Mouse (Mus musculus) liver, embryonic 15.5 days (tissue): ENCODE measurements around the gene Retreg3. TPM values are rescaled to one million over a fixed set of nuclear protein-coding genes. Genes with fewer than 3 reads are reported as not detected.

Experiments
- ATAC-seq: fragments of 200-750 bp; cut with Nextera tagmentation; 2 replicates; pipeline ENCODE4 v1.8.0; 2017; ENCODE audit warnings: moderate number of reproducible peaks, mild to moderate bottlenecking, moderate library complexity; ENCODE audit not compliant: insufficient read depth
- H3K27ac ChIP-seq: fragments of 300-500 bp; sonication (generic); replicated peaks from 2 replicates; pipeline ENCODE4 v1.5.1; 2015; ENCODE audit warnings: mild to moderate bottlenecking, inconsistent platforms
- H3K27me3 ChIP-seq: fragments of 300-500 bp; sonication (generic); 2 replicates; pipeline ENCODE4 v1.6.1; 2015; ENCODE audit warnings: mild to moderate bottlenecking, inconsistent platforms
- H3K36me3 ChIP-seq: fragments of 300-500 bp; sonication (generic); replicated peaks from 2 replicates; pipeline ENCODE4 v1.6.1; 2015; ENCODE audit warnings: moderate library complexity, mild to moderate bottlenecking, inconsistent platforms
- H3K4me1 ChIP-seq: fragments of 300-500 bp; sonication (generic); replicated peaks from 2 replicates; pipeline ENCODE4 v1.6.1; 2015; ENCODE audit warnings: inconsistent platforms
- H3K4me2 ChIP-seq: fragments of 300-500 bp; sonication (generic); 2 replicates; pipeline ENCODE4 v1.6.1; 2015; ENCODE audit warnings: moderate library complexity, mild to moderate bottlenecking, inconsistent platforms
- H3K4me3 ChIP-seq: fragments of 300-500 bp; sonication (generic); replicated peaks from 2 replicates; pipeline ENCODE4 v1.5.1; 2015; ENCODE audit warnings: mild to moderate bottlenecking, inconsistent platforms
- H3K9ac ChIP-seq: fragments of 300-500 bp; sonication (generic); 2 replicates; pipeline ENCODE4 v1.6.1; 2015; ENCODE audit warnings: moderate library complexity, mild to moderate bottlenecking, inconsistent platforms
- H3K9me3 ChIP-seq: fragments of 300-500 bp; sonication (generic); replicated peaks from 2 replicates; pipeline ENCODE4 v1.6.1; 2016; ENCODE audit warnings: inconsistent platforms
- WGBS: fragments of 180-500 bp; shearing (Covaris S2); methylation state at CpG from one replicate; pipeline ENCODE4 v1.1.7; 2015; ENCODE audit warnings: mixed read lengths; ENCODE audit not compliant: insufficient replicate concordance; 5-methylcytosine and 5-hydroxymethylcytosine counted together
- polyA plus RNA-seq: library from polyadenylated mRNA; unstranded; fragments of >200 nt; fragmentation: Nextera tagmentation; extraction: Ambion mirVana; gene quantifications from 2 replicates; pipeline ENCODE4 v1.2.1, GENCODE M21; 2015

Retreg3 gene
- polyA plus RNA-seq, 1 experiment from 2014 or later = 13.6 TPM

DNA sequence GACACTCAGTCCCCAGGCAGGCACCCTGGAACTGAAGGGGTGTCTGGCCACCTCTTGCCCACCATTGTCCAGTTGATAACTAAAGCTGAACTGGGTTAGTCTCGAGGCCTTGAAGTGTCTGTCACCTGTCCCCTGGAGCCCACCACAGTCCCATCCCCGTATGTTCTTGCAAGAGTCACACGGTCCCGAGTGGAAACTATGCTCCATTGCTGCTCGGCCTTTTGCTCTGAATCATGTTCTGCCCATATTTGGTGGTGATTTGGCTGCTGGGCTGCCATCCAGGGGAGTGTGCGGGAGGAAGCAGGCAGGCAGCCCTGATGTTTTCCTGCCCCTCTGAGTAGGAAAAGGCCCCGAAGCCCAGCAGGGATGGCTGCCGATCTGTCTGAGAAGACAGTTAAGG lies 59.6 kb downstream of the Retreg3 start:
- Histone ChIP-seq H3K4me3 (no peak overlapping the region), H3K27me3 (no peaks in the 10 kb centered on the region), H3K4me1 (peaks cover 80% of the 10 kb centered on the region), H3K9me3 (no peaks in the 10 kb centered on the region), H3K27ac (peak overlapping the region; percentile 38), H3K9ac (no peak overlapping the region), H3K36me3 (peaks cover 90% of the 10 kb centered on the region), H3K4me2 (no peak overlapping the region)
- ATAC-seq = no peak
- WGBS = 69% methylated on average over 8 of the region's 8 CpGs

DNA sequence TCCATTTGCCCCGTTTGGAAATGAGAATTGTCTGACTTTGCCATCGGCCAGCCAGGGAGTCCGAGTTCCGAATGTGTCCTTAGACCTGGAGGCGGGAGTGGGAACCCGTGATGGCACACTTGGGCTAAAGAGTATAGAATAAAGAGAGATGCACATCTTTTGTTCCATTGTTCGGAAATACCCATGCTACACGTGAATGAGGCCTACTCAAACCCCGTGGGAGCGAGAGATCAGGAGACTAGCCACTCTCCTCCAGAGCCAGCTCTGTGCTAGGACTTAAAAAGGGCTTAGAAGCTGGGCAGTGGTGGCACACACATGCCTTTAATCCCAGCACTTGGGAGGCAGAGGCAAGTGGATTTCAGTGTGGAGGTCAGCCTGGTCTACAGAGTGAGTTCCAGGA lies 60.2 kb downstream of the Retreg3 start:
- H3K27ac ChIP-seq = peak overlapping the region; percentile 38
- peaks cover 94% of the 10 kb centered on the region for H3K36me3 ChIP-seq
- no peak overlapping the region for H3K4me3 ChIP-seq
- H3K27me3 ChIP-seq = no peaks in the 10 kb centered on the region
- peaks cover 78% of the 10 kb centered on the region for H3K4me1 ChIP-seq
- no peak overlapping the region for H3K9ac ChIP-seq
- no peak for ATAC-seq
- 86% methylated on average over 10 of the region's 10 CpGs for WGBS
- H3K4me2 ChIP-seq = no peak overlapping the region
- no peaks in the 10 kb centered on the region for H3K9me3 ChIP-seq

DNA sequence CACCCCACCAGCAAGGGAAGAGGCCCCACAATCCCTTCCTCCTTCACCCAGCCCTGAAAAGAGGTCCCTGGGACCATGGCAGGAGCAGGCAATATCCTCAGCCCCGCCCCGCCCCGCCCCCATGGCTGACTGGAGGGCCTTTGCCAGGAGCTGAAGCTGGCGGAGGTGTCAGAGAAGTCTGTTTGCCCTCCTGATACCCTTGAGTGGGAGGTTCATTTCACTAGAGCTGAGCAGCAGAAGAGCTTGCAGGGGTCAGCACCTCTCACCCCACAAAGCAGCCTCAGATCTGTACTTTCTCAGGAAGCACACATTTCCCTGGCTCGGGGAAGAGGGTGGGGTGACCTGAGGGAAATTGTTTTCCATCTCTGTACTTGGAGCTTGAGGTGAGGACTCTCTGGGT lies 61.0 kb downstream of the Retreg3 start:
- no peaks in the 10 kb centered on the region for H3K9me3 ChIP-seq
- no peak overlapping the region for H3K27ac ChIP-seq
- no peak for ATAC-seq
- no peak overlapping the region for H3K4me2 ChIP-seq
- peaks cover 74% of the 10 kb centered on the region for H3K4me1 ChIP-seq
- no peaks in the 10 kb centered on the region for H3K27me3 ChIP-seq
- no peak overlapping the region for H3K4me3 ChIP-seq
- H3K36me3 ChIP-seq = peaks cover 95% of the 10 kb centered on the region
- 54% methylated on average over 5 of the region's 5 CpGs for WGBS
- no peak overlapping the region for H3K9ac ChIP-seq

DNA sequence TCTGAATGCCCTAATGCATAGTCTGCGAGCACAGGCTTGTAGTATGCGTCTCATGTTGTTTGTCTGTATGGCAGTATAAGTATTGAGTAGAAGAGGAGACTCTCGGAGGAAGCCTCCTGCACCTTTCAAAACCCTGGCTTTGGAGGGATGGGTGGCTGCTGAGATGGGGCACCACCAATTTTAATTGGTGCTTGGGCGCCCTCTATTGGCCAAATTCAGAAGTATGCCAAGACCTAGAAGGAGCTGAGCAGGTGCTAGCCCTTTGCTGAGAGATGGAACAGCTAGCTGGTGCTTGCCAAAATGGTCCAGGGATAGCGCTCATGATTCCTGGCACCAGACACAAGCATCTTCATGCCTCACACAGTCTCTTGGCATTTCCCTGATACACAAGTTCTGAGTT lies 61.8 kb downstream of the Retreg3 start:
- H3K4me1 ChIP-seq = peaks cover 73% of the 10 kb centered on the region
- 0 out of 2 replicates have a peak, but pooled peaks have one; percentile 19 for ATAC-seq

DNA sequence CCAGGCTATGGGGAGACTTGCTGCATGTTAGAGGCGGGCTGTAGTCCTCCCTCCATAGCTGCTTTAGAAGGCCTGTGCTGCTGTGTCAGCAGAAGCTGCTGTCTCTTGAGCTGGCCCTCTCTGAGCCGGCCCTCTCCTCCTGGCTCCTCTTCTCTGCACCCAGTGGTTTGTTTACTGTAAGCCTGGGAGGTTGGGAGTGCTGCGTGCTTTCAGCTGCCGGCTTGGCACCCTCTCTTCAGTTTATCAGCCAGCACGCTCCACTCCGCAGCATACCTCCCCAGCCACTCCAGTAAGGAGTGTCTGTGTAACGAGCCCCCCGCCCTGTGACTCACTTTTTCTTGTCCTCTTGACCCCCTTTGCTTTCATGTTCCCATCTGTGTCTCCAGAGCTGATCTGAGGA lies 62.8 kb downstream of the Retreg3 start:
- Histone ChIP-seq H3K27me3 (no peaks in the 10 kb centered on the region), H3K9me3 (no peaks in the 10 kb centered on the region), H3K27ac (peak overlapping the region; percentile 39), H3K4me3 (no peak overlapping the region), H3K4me1 (peaks cover 64% of the 10 kb centered on the region), H3K9ac (no peak overlapping the region; the same call in 1 of the 2 replicates), H3K4me2 (no peak overlapping the region), H3K36me3 (peaks cover 99% of the 10 kb centered on the region)
- WGBS = 73% methylated on average over 8 of the region's 8 CpGs
- ATAC-seq = no peak

More for the DNA sequence above, 61.8 kb downstream of the Retreg3 start:
- H3K36me3 ChIP-seq = peaks cover 99% of the 10 kb centered on the region
- no peak overlapping the region for H3K4me2 ChIP-seq
- no peaks in the 10 kb centered on the region for H3K27me3 ChIP-seq
- 24% methylated on average over 5 of the region's 5 CpGs for WGBS
- no peaks in the 10 kb centered on the region for H3K9me3 ChIP-seq
- H3K27ac ChIP-seq = no peak overlapping the region
- no peak overlapping the region for H3K9ac ChIP-seq
- no peak overlapping the region for H3K4me3 ChIP-seq

DNA sequence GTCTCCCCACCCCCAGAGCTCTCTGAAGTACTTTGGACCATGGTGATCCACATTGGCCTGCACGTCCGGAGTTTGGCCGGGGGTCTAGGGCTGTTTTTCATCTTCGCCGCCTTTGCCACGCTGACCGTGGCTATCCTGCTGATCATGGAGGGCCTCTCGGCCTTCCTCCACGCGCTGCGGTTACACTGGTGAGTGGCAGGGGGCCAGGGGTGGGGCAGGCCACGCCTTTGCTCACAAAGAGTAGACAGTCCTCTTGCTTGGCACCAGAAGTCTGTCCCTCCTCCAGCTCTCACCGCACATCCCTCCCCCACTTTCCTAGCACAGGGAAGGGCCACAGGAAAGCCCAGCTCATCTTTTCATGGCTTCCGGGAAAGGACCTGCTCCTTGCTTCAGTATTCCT lies 64.3 kb downstream of the Retreg3 start:
- Histone ChIP-seq H3K4me3 (no peak overlapping the region), H3K4me2 (no peak overlapping the region), H3K27me3 (no peaks in the 10 kb centered on the region), H3K27ac (no peak overlapping the region), H3K4me1 (peaks cover 55% of the 10 kb centered on the region), H3K9me3 (no peaks in the 10 kb centered on the region), H3K9ac (no peak overlapping the region), H3K36me3 (peaks cover 100% of the 10 kb centered on the region)
- ATAC-seq = no peak
- WGBS = 73% methylated on average over 14 of the region's 14 CpGs

DNA sequence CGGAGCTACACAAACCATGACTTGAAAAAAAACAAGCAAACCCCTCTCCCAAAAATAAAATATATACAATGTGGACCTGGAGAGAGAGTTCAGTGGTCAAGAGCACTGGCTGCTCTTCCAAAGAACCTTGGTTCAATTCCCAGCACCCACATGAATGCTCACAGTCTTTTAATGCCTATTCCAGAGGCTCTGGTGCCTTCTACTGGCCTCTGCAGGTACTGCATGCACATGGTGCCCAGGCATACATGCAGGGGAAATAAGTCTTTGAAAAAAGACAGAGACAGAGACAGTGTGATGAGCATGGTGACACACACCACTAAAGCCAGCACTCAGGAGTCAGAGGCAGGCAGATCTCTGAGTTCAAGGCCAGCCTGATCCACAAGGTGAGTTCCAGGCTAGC lies 65.7 kb downstream of the Retreg3 start:
- 97% methylated on average over 1 of the region's 1 CpGs for WGBS
- Histone ChIP-seq H3K4me1 (peaks cover 48% of the 10 kb centered on the region), H3K27me3 (no peaks in the 10 kb centered on the region), H3K9ac (no peak overlapping the region), H3K36me3 (peaks cover 100% of the 10 kb centered on the region), H3K4me2 (no peak overlapping the region), H3K4me3 (no peak overlapping the region), H3K9me3 (no peaks in the 10 kb centered on the region), H3K27ac (no peak overlapping the region)
- ATAC-seq = no peak

DNA sequence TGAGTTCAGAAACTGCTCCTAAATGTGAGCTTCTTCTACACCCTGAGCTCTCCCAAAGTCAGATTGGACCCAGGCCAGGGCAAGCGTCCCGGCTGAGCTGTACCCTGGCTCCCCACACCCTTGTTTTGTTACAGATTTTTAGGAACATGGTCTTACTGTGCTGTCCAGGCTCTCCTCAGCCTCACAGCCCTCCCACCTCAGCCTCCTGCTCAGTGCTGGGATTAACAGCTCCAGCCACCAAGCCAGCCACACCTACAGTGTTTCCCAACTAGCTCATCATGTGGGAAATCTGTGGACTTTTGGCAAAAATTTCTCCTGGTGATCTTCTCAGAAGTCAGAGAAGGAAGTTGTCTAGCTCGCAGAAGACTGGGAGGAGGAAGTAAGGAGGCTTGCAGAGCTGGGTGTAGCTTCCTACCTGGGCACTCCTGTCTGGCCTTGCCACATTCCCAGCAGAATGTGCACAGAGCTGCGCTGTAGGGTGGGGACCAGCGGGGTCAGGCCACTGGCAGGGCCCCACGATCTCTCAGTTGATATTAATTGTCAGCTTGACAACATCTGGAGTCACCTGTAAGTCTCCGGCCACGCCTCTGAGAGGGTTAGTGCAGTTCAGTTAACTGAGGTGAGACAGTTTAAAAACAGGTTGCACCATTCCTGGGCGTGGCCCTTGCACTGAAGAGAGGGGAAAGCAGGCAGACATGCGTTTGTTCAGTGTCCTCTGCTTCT lies 66.8 kb downstream of the Retreg3 start:
- no peaks in the 10 kb centered on the region for H3K27me3 ChIP-seq
- H3K27ac ChIP-seq = peak overlapping the region; percentile 42; the same call in 1 of the 2 replicates
- H3K36me3 ChIP-seq = peaks cover 100% of the 10 kb centered on the region
- no peak for ATAC-seq
- WGBS = 72% methylated on average over 10 of the region's 10 CpGs
- H3K4me2 ChIP-seq = no peak overlapping the region
- peaks cover 41% of the 10 kb centered on the region for H3K4me1 ChIP-seq
- H3K4me3 ChIP-seq = no peak overlapping the region
- no peaks in the 10 kb centered on the region for H3K9me3 ChIP-seq
- no peak overlapping the region for H3K9ac ChIP-seq

DNA sequence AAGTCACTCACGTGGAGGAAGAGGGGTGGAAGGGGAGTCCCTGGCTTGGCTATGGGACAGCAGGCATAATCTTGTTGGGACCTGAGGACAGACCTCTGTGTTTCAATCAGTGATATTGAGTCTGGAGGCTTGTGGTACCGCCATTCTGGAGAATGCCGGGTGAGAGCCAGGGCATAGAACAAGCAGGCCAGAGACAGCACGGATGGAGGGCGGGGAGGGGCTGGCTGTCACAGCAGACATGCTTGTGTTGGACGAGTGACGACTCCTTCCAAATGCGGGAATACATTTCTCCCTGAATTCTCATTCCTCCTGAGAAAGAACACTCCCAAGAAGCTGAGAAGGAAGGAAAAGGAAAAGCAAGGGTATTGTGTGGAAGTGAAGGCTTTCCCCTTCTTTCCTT lies 68.1 kb downstream of the Retreg3 start:
- H3K27me3 ChIP-seq = no peaks in the 10 kb centered on the region
- peaks cover 100% of the 10 kb centered on the region for H3K36me3 ChIP-seq
- no peak overlapping the region for H3K4me3 ChIP-seq
- no peak overlapping the region for H3K9ac ChIP-seq
- peak overlapping the region; percentile 42; the same call in 1 of the 2 replicates for H3K27ac ChIP-seq
- no peak for ATAC-seq
- H3K4me2 ChIP-seq = no peak overlapping the region
- peaks cover 32% of the 10 kb centered on the region for H3K4me1 ChIP-seq
- 83% methylated on average over 8 of the region's 8 CpGs for WGBS
- no peaks in the 10 kb centered on the region for H3K9me3 ChIP-seq

DNA sequence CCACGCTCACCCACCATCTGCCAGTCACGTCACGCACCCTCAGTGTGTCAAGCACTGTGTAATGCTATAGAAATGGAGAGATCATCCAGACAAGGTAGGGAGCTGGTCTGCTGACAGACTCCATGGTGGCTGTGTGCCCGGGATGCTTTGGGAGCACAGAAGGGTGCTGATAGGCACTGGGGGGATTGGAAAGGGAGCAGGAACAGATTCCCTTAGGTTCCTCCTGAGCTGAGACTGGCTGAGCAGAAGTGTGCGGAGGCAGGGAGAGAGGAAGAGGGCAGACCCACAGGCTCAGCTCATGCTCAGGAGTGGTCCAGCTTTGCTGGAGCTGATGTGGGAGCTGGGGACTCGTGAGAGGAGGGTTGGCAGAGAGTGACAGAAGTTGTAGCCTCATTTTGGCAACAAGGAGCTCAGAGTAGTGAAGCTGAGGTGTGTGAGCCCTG lies 68.6 kb downstream of the Retreg3 start:
- ATAC-seq = no peak
- peaks cover 31% of the 10 kb centered on the region for H3K4me1 ChIP-seq
- no peak overlapping the region for H3K9ac ChIP-seq
- H3K27me3 ChIP-seq = no peaks in the 10 kb centered on the region
- no peaks in the 10 kb centered on the region for H3K9me3 ChIP-seq
- peaks cover 100% of the 10 kb centered on the region for H3K36me3 ChIP-seq
- H3K4me3 ChIP-seq = no peak overlapping the region
- H3K4me2 ChIP-seq = no peak overlapping the region
- 82% methylated on average over 6 of the region's 6 CpGs for WGBS
- no peak overlapping the region for H3K27ac ChIP-seq

DNA sequence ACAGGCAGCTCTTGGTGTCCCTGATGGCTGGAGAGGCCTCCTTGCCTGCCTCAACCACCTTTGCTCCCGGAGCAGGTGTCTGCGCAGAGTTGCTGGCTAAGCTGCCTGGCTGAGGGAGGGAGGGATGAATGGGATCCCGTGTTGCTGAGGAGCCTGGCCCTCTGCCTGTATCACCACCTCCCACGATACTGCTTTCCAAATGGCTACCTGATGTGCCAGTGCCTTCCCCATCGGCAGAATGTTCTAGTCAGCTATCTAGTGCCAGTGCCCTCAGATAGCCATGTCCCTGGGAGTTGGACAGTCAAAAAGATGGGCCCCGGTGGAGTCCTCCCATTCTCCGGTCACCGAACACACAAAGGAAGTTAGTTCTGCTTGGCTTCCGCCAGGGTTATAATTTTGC lies 69.3 kb downstream of the Retreg3 start:
- Histone ChIP-seq H3K27ac (no peak overlapping the region), H3K36me3 (peaks cover 100% of the 10 kb centered on the region), H3K9ac (no peak overlapping the region), H3K4me3 (no peak overlapping the region), H3K4me2 (no peak overlapping the region), H3K4me1 (peaks cover 26% of the 10 kb centered on the region), H3K27me3 (no peaks in the 10 kb centered on the region), H3K9me3 (no peaks in the 10 kb centered on the region)
- no peak for ATAC-seq
- 89% methylated on average over 9 of the region's 9 CpGs for WGBS

DNA sequence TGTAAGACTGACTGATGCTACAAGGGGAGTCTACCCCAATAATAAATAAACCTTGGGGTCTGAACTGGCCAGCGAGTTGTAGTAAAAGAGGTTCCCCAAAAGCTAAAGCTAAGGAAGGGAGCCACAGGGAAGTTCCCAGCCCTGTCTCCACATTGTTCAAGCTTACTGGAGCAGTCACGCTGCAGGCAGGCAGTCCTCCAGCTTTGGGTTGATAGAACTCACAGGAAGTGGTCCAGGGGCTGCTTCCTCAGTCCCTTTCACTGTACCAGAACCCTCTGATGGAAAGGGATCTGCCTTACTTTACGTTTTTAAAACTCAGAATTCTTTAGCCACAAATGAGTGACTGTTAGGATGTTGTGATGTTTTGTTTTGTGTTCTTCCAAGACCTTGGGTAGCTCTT lies 72.2 kb downstream of the Retreg3 start:
- Histone ChIP-seq H3K9me3 (no peaks in the 10 kb centered on the region), H3K27ac (no peak overlapping the region), H3K4me2 (no peak overlapping the region), H3K9ac (no peak overlapping the region), H3K4me1 (peaks cover 8% of the 10 kb centered on the region), H3K4me3 (no peak overlapping the region), H3K27me3 (no peaks in the 10 kb centered on the region), H3K36me3 (peaks cover 100% of the 10 kb centered on the region)
- 55% methylated on average over 3 of the region's 3 CpGs for WGBS
- ATAC-seq = no peak
